Mouse (Mus musculus) layer of hippocampus, postnatal 25 days (tissue): Measurements from ENCODE around the gene Abl2. TPM values are rescaled to one million over a fixed set of nuclear protein-coding genes. Genes with fewer than 3 reads are reported as not detected.

Experiments
- DNase-seq, 2 experiments: peaks; one replicate each; pipeline ENCODE4 v3.0.0; 2022; ENCODE audit warnings: mixed read lengths in 2 of 2, low spot score in 1 of 2; ENCODE audit errors: extremely low spot score in 1 of 2
- total RNA-seq, 2 experiments: library from RNA; stranded (reverse); gene quantifications; 2 replicates each; pipeline ENCODE4 v1.2.3; 2021

The Abl2 gene
- total RNA-seq, 2 experiments from 2014 or later: 78.2 to 83.8 TPM

GRCm38 (mm10) chr1:156581149-156581548, 22.6 kb downstream of the Abl2 start:
- no peak for DNase-seq

GRCm38 (mm10) chr1:156584175-156584574, 25.6 kb downstream of the Abl2 start:
- no peak for DNase-seq

- DNase-seq: no peak
Measured at GRCm38 (mm10) chr1:156585512-156585911, 26.9 kb downstream of the Abl2 start.

GRCm38 (mm10) chr1:156589811-156590305, 31.3 kb downstream of the Abl2 start:
- DNase-seq: no peak

GRCm38 (mm10) chr1:156590357-156590756, 31.8 kb downstream of the Abl2 start:
- no peak for DNase-seq

- no peak for DNase-seq
Measured at GRCm38 (mm10) chr1:156593267-156593666, 34.7 kb downstream of the Abl2 start.

GRCm38 (mm10) chr1:156597089-156597488, 38.5 kb downstream of the Abl2 start:
- DNase-seq: no peak

- no peak for DNase-seq
Measured at GRCm38 (mm10) chr1:156602545-156602944, 44.0 kb downstream of the Abl2 start.

GRCm38 (mm10) chr1:156605094-156605866, 46.7 kb downstream of the Abl2 start:
- DNase-seq: no peak

- DNase-seq: no peak
Measured at GRCm38 (mm10) chr1:156605940-156606339, 47.4 kb downstream of the Abl2 start.

- DNase-seq: no peak
Measured at GRCm38 (mm10) chr1:156608496-156608895, 49.9 kb downstream of the Abl2 start.

GRCm38 (mm10) chr1:156610257-156610656, 51.7 kb downstream of the Abl2 start:
- DNase-seq: no peak

GRCm38 (mm10) chr1:156613855-156614530, 55.4 kb downstream of the Abl2 start:
- no peak for DNase-seq

- DNase-seq: no peak
Measured at GRCm38 (mm10) chr1:156614710-156615109, 56.1 kb downstream of the Abl2 start.

- DNase-seq: no peak
Measured at GRCm38 (mm10) chr1:156615381-156616133, 57.0 kb downstream of the Abl2 start.

GRCm38 (mm10) chr1:156616989-156617598, 58.5 kb downstream of the Abl2 start:
- DNase-seq: no peak

- DNase-seq: no peak
Measured at GRCm38 (mm10) chr1:156617811-156618210, 59.2 kb downstream of the Abl2 start.

GRCm38 (mm10) chr1:156620292-156620909, 61.8 kb downstream of the Abl2 start:
- no peak for DNase-seq

GRCm38 (mm10) chr1:156620951-156621350, 62.4 kb downstream of the Abl2 start:
- no peak for DNase-seq

GRCm38 (mm10) chr1:156624231-156624630, 65.6 kb downstream of the Abl2 start:
- no peak for DNase-seq
